Mouse (Mus musculus): ENCODE results near the gene Slc25a21.

DNA sequence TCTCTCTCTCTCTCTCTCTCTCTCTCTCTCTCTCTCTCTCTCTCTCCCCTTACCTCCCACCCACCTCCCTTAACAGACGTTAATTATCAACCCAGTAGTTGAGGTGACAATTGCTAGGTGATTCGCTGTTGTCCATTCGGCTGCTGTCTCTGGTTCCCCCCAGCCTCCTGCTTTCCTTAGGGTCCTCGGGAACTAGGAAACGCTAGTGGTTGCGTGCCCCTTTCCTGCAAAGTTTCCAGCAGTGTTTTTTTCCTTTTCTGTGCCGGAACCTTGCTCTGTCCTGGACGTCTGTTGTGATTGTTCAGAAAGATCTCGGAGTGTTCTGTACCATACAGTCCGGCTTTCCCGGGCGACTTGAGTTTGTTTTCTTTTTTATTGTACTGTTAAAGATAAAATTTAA lies 499.5 kb downstream of the Slc25a21 start:
- TF ChIP-seq CTCF (conservative IDR thresholded peaks at IDR 0.05; ENCODE audit: insufficient read depth, insufficient read length, low read depth, low read length) (no peak), POLR2A (IDR thresholded peaks at IDR 0.05; ENCODE audit: low read depth, low read length) (no peak)

Measured in kidney, adult 2 months (tissue).